Mouse (Mus musculus): Measurements from ENCODE around the gene Dst. TPM values are rescaled to one million over a fixed set of nuclear protein-coding genes. Genes with fewer than 3 reads are reported as not detected.
A peak's percentile ranks its signal among the peaks of the same experiment; 100 is the strongest.

Dst gene
- total RNA-seq, 1 experiment from 2014 or later = 152 TPM

GRCm38 (mm10) chr1:34103713-34104172 lies 195.7 kb downstream of the Dst start:
- DNase-seq = no peak

- no peak for DNase-seq
These were observed 196.8 kb downstream of the Dst start for GRCm38 (mm10) chr1:34104846-34105245.

GRCm38 (mm10) chr1:34106606-34107005 lies 198.6 kb downstream of the Dst start:
- DNase-seq = no peak

- no peak for DNase-seq
These were observed 199.1 kb downstream of the Dst start for GRCm38 (mm10) chr1:34107076-34107475.

GRCm38 (mm10) chr1:34109599-34110210 lies 201.7 kb downstream of the Dst start:
- no peak for DNase-seq

- DNase-seq = no peak
These were observed 202.8 kb downstream of the Dst start for GRCm38 (mm10) chr1:34110862-34111261.

GRCm38 (mm10) chr1:34111954-34112353 lies 203.9 kb downstream of the Dst start:
- no peak for DNase-seq

- DNase-seq = no peak
These were observed 208.4 kb downstream of the Dst start for GRCm38 (mm10) chr1:34116444-34116843.

- no peak for DNase-seq
These were observed 209.0 kb downstream of the Dst start for GRCm38 (mm10) chr1:34117056-34117455.

- DNase-seq = no peak
These were observed 209.7 kb downstream of the Dst start for GRCm38 (mm10) chr1:34117709-34118108.

GRCm38 (mm10) chr1:34120066-34120465 lies 212.0 kb downstream of the Dst start:
- DNase-seq = no peak

- no peak for DNase-seq
These were observed 212.6 kb downstream of the Dst start for GRCm38 (mm10) chr1:34120602-34121001.

- peak; percentile 84 for DNase-seq
These were observed 213.4 kb downstream of the Dst start for GRCm38 (mm10) chr1:34121157-34122015.

- DNase-seq = no peak
These were observed 214.2 kb downstream of the Dst start for GRCm38 (mm10) chr1:34122198-34122597.

GRCm38 (mm10) chr1:34122905-34123304 lies 214.9 kb downstream of the Dst start:
- DNase-seq = no peak

GRCm38 (mm10) chr1:34123334-34123733 lies 215.3 kb downstream of the Dst start:
- DNase-seq = peak; percentile 29

GRCm38 (mm10) chr1:34124376-34124775 lies 216.4 kb downstream of the Dst start:
- no peak for DNase-seq

GRCm38 (mm10) chr1:34125148-34125547 lies 217.1 kb downstream of the Dst start:
- DNase-seq = no peak

GRCm38 (mm10) chr1:34127714-34128474 lies 219.9 kb downstream of the Dst start:
- no peak for DNase-seq

GRCm38 (mm10) chr1:34128796-34129195 lies 220.8 kb downstream of the Dst start:
- no peak for DNase-seq

GRCm38 (mm10) chr1:34129691-34130090 lies 221.7 kb downstream of the Dst start:
- DNase-seq = no peak

- no peak for DNase-seq
These were observed 222.8 kb downstream of the Dst start for GRCm38 (mm10) chr1:34130804-34131203.

- DNase-seq = peak; percentile 36
These were observed 224.8 kb downstream of the Dst start for GRCm38 (mm10) chr1:34132875-34133274.
